Mouse (Mus musculus): ENCODE data around the gene Nrxn3. TPM values are rescaled to one million over a fixed set of nuclear protein-coding genes. Genes with fewer than 3 reads are reported as not detected.

Nrxn3 gene
- polyA plus RNA-seq, 1 experiment from 2014 or later, result 1.4 TPM

GRCm38 (mm10) chr12:89953237-89953636 is 1230.6 kb downstream of the Nrxn3 start:
- Histone ChIP-seq H3K9ac (ENCODE audit: low read depth, low read length) (no peak overlapping the region), H3K4me3 (ENCODE audit: low read length) (no peak overlapping the region), H3K9me3 (ENCODE audit: control insufficient read depth, low read length) (no peaks in the 10 kb centered on the region), H3K4me1 (ENCODE audit: control insufficient read depth, insufficient read depth, low read length) (no peaks in the 10 kb centered on the region), H3K4me2 (ENCODE audit: low read depth, low read length) (no peak overlapping the region), H3K27ac (ENCODE audit: low read length) (no peak overlapping the region), H3K36me3 (ENCODE audit: control insufficient read depth, insufficient read depth, low read length) (no peaks in the 10 kb centered on the region), H3K27me3 (replicated peaks; ENCODE audit: control insufficient read depth, insufficient read depth, low read length) (no peaks in the 10 kb centered on the region)
- peak; percentile 56; the same call in 1 of the 2 replicates for ATAC-seq

GRCm38 (mm10) chr12:89953649-89954048 is 1231.0 kb downstream of the Nrxn3 start:
- peak; percentile 59; the same call in 1 of the 2 replicates for ATAC-seq
- 34% methylated on average over 3 of the region's 3 CpGs for WGBS

GRCm38 (mm10) chr12:89954441-89955070 is 1231.9 kb downstream of the Nrxn3 start:
- Histone ChIP-seq H3K4me2 (ENCODE audit: low read depth, low read length) (no peak overlapping the region), H3K27me3 (replicated peaks; ENCODE audit: control insufficient read depth, insufficient read depth, low read length) (no peaks in the 10 kb centered on the region), H3K9ac (ENCODE audit: low read depth, low read length) (no peak overlapping the region), H3K4me1 (ENCODE audit: control insufficient read depth, insufficient read depth, low read length) (no peaks in the 10 kb centered on the region), H3K36me3 (ENCODE audit: control insufficient read depth, insufficient read depth, low read length) (no peaks in the 10 kb centered on the region), H3K27ac (ENCODE audit: low read length) (no peak overlapping the region), H3K4me3 (ENCODE audit: low read length) (no peak overlapping the region), H3K9me3 (ENCODE audit: control insufficient read depth, low read length) (no peaks in the 10 kb centered on the region)
- no peak for ATAC-seq
- WGBS, result 75% methylated on average over 5 of the region's 5 CpGs

More at GRCm38 (mm10) chr12:89953649-89954048, 1231.0 kb downstream of the Nrxn3 start:
- no peaks in the 10 kb centered on the region for H3K27me3 ChIP-seq (replicated peaks; ENCODE audit: control insufficient read depth, insufficient read depth, low read length)
- no peak overlapping the region for H3K9ac ChIP-seq (ENCODE audit: low read depth, low read length)
- no peak overlapping the region for H3K27ac ChIP-seq (ENCODE audit: low read length)
- no peaks in the 10 kb centered on the region for H3K4me1 ChIP-seq (ENCODE audit: control insufficient read depth, insufficient read depth, low read length)
- H3K9me3 ChIP-seq (ENCODE audit: control insufficient read depth, low read length), result no peaks in the 10 kb centered on the region
- no peak overlapping the region for H3K4me2 ChIP-seq (ENCODE audit: low read depth, low read length)
- no peak overlapping the region for H3K4me3 ChIP-seq (ENCODE audit: low read length)
- no peaks in the 10 kb centered on the region for H3K36me3 ChIP-seq (ENCODE audit: control insufficient read depth, insufficient read depth, low read length)

DNA sequence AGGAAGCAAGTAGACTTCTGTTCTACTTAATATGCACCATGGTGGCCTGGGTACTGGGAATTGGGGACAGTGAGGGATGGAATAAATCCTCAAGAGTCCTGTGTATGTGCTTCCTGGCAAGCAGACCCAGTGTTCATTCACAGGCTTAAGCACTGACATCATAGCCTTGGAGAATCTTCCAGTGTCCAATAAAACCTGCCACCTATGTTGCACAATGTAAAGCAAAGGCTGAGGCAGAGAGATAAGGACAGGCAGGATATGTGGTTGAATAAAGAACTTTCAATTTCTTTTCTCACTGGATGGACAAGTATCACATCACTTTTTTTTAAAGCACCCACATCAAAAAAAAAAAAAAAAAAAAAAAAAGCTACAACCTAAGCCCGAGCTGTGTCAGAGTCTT is 1240.4 kb downstream of the Nrxn3 start:
- Histone ChIP-seq H3K36me3 (ENCODE audit: control insufficient read depth, insufficient read depth, low read length) (no peaks in the 10 kb centered on the region), H3K4me3 (ENCODE audit: low read length) (no peak overlapping the region), H3K27me3 (replicated peaks; ENCODE audit: control insufficient read depth, insufficient read depth, low read length) (no peaks in the 10 kb centered on the region), H3K9ac (ENCODE audit: low read depth, low read length) (no peak overlapping the region), H3K27ac (ENCODE audit: low read length) (no peak overlapping the region), H3K4me1 (ENCODE audit: control insufficient read depth, insufficient read depth, low read length) (no peaks in the 10 kb centered on the region), H3K4me2 (ENCODE audit: low read depth, low read length) (no peak overlapping the region), H3K9me3 (ENCODE audit: control insufficient read depth, low read length) (no peaks in the 10 kb centered on the region)
- WGBS, result 46% methylated on average over 1 of the region's 1 CpGs
- ATAC-seq, result no peak

DNA sequence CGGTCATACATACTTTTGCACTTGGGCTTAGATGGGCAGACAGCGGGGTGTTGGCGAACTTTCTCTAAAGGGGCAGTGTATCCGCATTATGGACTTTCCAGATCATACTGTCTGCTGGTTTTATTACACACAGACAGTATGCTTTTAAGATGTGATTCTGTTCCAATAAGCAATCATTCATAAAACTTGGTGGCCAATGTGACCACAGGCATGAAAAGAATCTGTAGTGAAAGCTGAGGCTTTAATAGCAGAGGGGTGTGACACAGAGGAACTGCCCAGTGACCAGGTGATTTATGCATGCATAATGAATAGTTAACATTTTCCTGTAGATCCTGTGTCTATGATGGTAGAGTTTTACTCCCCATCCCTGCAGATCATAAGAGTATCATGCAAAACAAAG is 1254.0 kb downstream of the Nrxn3 start:
- H3K36me3 ChIP-seq (ENCODE audit: control insufficient read depth, insufficient read depth, low read length), result no peaks in the 10 kb centered on the region
- no peak for ATAC-seq
- 95% methylated on average over 4 of the region's 4 CpGs for WGBS

GRCm38 (mm10) chr12:89977479-89977878 is 1254.8 kb downstream of the Nrxn3 start:
- no peaks in the 10 kb centered on the region for H3K27me3 ChIP-seq (replicated peaks; ENCODE audit: control insufficient read depth, insufficient read depth, low read length)
- peaks cover 5% of the 10 kb centered on the region; the same call in 1 of the 2 replicates for H3K4me1 ChIP-seq (ENCODE audit: control insufficient read depth, insufficient read depth, low read length)
- no peaks in the 10 kb centered on the region for H3K36me3 ChIP-seq (ENCODE audit: control insufficient read depth, insufficient read depth, low read length)
- WGBS, result 63% methylated on average over 5 of the region's 5 CpGs
- no peaks in the 10 kb centered on the region for H3K9me3 ChIP-seq (ENCODE audit: control insufficient read depth, low read length)
- no peak overlapping the region for H3K9ac ChIP-seq (ENCODE audit: low read depth, low read length)
- H3K4me2 ChIP-seq (ENCODE audit: low read depth, low read length), result no peak overlapping the region
- no peak for ATAC-seq
- no peak overlapping the region; the same call in 1 of the 2 replicates for H3K27ac ChIP-seq (ENCODE audit: low read length)
- H3K4me3 ChIP-seq (ENCODE audit: low read length), result no peak overlapping the region

More for the DNA sequence above, 1254.0 kb downstream of the Nrxn3 start:
- Histone ChIP-seq H3K4me3 (ENCODE audit: low read length) (no peak overlapping the region), H3K9ac (ENCODE audit: low read depth, low read length) (no peak overlapping the region), H3K27me3 (replicated peaks; ENCODE audit: control insufficient read depth, insufficient read depth, low read length) (no peaks in the 10 kb centered on the region), H3K9me3 (ENCODE audit: control insufficient read depth, low read length) (no peaks in the 10 kb centered on the region), H3K27ac (ENCODE audit: low read length) (no peak overlapping the region), H3K4me1 (ENCODE audit: control insufficient read depth, insufficient read depth, low read length) (peaks cover 5% of the 10 kb centered on the region; the same call in 1 of the 2 replicates), H3K4me2 (ENCODE audit: low read depth, low read length) (no peak overlapping the region)

- Histone ChIP-seq H3K36me3 (ENCODE audit: control insufficient read depth, insufficient read depth, low read length) (no peaks in the 10 kb centered on the region), H3K27ac (ENCODE audit: low read length) (no peak overlapping the region), H3K9ac (ENCODE audit: low read depth, low read length) (no peak overlapping the region), H3K4me1 (ENCODE audit: control insufficient read depth, insufficient read depth, low read length) (peaks cover 5% of the 10 kb centered on the region; the same call in 1 of the 2 replicates), H3K9me3 (ENCODE audit: control insufficient read depth, low read length) (no peaks in the 10 kb centered on the region), H3K27me3 (replicated peaks; ENCODE audit: control insufficient read depth, insufficient read depth, low read length) (no peaks in the 10 kb centered on the region), H3K4me3 (ENCODE audit: low read length) (no peak overlapping the region), H3K4me2 (ENCODE audit: low read depth, low read length) (no peak overlapping the region)
- WGBS, result 25% methylated on average over 1 of the region's 1 CpGs
- no peak for ATAC-seq
Measured at GRCm38 (mm10) chr12:89979190-89979589, 1256.5 kb downstream of the Nrxn3 start.

DNA sequence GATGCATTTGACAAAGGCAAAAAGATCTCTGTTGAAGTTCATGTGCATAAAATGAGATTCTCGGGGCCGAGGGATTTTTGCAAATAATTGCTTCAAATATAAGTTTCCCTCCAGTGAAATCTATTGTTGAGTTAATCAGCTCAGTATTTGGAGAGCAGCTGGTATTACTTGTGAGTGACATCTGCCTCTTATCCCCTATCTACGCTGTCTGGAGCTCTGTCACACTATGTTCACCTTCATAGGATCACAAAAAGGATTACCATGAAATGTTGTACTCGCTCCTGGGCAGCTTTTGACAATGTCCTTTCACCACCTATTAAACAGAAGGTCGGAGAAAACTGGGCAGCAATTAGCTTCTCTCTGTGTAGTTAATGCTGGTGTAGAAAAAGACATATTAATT is 1259.8 kb downstream of the Nrxn3 start:
- H3K9me3 ChIP-seq (ENCODE audit: control insufficient read depth, low read length), result no peaks in the 10 kb centered on the region
- no peaks in the 10 kb centered on the region for H3K36me3 ChIP-seq (ENCODE audit: control insufficient read depth, insufficient read depth, low read length)
- H3K4me2 ChIP-seq (ENCODE audit: low read depth, low read length), result no peak overlapping the region
- 70% methylated on average over 5 of the region's 5 CpGs for WGBS
- no peak overlapping the region for H3K9ac ChIP-seq (ENCODE audit: low read depth, low read length)
- no peak overlapping the region for H3K4me3 ChIP-seq (ENCODE audit: low read length)
- ATAC-seq, result no peak
- H3K27ac ChIP-seq (ENCODE audit: low read length), result no peak overlapping the region
- no peaks in the 10 kb centered on the region for H3K27me3 ChIP-seq (replicated peaks; ENCODE audit: control insufficient read depth, insufficient read depth, low read length)
- H3K4me1 ChIP-seq (ENCODE audit: control insufficient read depth, insufficient read depth, low read length), result peaks cover 3% of the 10 kb centered on the region; the same call in 1 of the 2 replicates

- H3K36me3 ChIP-seq (ENCODE audit: control insufficient read depth, insufficient read depth, low read length), result no peaks in the 10 kb centered on the region
- no peaks in the 10 kb centered on the region for H3K27me3 ChIP-seq (replicated peaks; ENCODE audit: control insufficient read depth, insufficient read depth, low read length)
- no peak overlapping the region for H3K4me3 ChIP-seq (ENCODE audit: low read length)
- ATAC-seq, result no peak
- no peaks in the 10 kb centered on the region for H3K9me3 ChIP-seq (ENCODE audit: control insufficient read depth, low read length)
- H3K27ac ChIP-seq (ENCODE audit: low read length), result no peak overlapping the region
- peaks cover 2% of the 10 kb centered on the region; the same call in 1 of the 2 replicates for H3K4me1 ChIP-seq (ENCODE audit: control insufficient read depth, insufficient read depth, low read length)
- no peak overlapping the region for H3K9ac ChIP-seq (ENCODE audit: low read depth, low read length)
- no peak overlapping the region for H3K4me2 ChIP-seq (ENCODE audit: low read depth, low read length)
Measured at GRCm38 (mm10) chr12:89983399-89983798, 1260.7 kb downstream of the Nrxn3 start.

- Histone ChIP-seq H3K27me3 (replicated peaks; ENCODE audit: control insufficient read depth, insufficient read depth, low read length) (no peaks in the 10 kb centered on the region), H3K4me2 (ENCODE audit: low read depth, low read length) (no peak overlapping the region)
Measured at GRCm38 (mm10) chr12:89986219-89986618, 1263.5 kb downstream of the Nrxn3 start.

More at GRCm38 (mm10) chr12:89986219-89986618, 1263.5 kb downstream of the Nrxn3 start:
- no peak for ATAC-seq
- WGBS, result 76% methylated on average over 6 of the region's 6 CpGs
- H3K4me1 ChIP-seq (ENCODE audit: control insufficient read depth, insufficient read depth, low read length), result no peaks in the 10 kb centered on the region
- H3K36me3 ChIP-seq (ENCODE audit: control insufficient read depth, insufficient read depth, low read length), result no peaks in the 10 kb centered on the region
- H3K27ac ChIP-seq (ENCODE audit: low read length), result no peak overlapping the region
- no peak overlapping the region for H3K4me3 ChIP-seq (ENCODE audit: low read length)
- no peaks in the 10 kb centered on the region for H3K9me3 ChIP-seq (ENCODE audit: control insufficient read depth, low read length)
- H3K9ac ChIP-seq (ENCODE audit: low read depth, low read length), result no peak overlapping the region
